Mouse (Mus musculus) layer of hippocampus, adult 9-11 months (tissue): Measurements from ENCODE around the gene Tob1.

Experiments
- DNase-seq: peaks from one replicate; pipeline ENCODE4 v3.0.0; 2022

The Tob1 gene

DNA sequence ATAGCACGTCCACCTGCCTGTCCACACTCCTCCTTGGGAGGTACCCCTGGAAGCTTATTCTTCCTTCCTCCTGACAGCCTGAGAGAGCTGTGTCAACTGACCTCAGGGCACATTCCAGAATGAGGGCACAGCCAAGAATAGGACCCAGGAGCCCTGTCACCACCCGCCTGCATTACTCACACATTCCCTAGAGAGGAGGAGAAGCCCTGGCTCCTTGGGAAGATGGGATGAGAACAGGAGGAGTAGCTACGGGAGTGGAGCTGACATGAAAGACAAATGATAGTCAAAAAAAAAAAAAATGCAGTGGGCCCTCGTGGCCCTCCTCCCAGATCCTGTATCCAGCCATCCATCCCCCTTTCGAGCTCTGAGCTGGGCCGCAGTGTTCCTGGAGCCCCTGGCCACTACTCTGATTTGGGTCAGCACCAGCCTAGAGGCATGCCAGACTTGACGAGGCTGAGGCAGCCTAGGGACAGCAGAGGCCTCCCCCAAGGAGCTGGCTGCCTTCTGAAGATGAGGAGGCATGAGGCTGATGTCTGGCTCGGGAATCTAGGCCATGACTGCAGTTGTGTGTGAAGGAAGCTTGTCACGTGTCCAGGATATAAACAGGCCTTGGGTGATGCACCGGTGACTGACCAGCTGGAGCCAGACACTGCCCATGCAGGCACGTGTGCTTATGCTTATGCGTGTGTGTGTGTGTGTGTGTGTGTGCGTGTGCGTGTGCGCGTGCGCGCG lies 20.7 kb downstream of the Tob1 start:
- DNase-seq, result no peak

DNA sequence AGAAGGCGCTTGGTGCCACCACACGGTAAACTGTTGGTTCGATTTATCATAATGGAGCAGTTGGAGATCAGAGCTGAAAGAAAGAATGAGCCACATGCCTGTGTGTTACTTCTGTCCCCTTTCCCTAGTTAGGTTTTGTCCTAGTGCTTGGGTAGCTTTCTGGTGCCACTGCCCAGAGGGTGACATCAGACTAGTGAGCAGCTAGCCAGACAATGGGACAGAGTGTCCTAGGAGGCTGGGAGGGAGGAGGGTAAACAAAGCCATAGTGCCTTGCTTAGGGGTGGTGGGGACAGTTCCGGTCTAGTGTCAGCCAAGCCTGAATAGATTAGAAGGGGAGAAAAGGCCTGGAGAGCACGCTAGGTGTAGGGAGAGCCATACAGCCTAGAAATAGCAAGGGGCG lies 22.2 kb downstream of the Tob1 start:
- DNase-seq, result peak; percentile 84

- no peak for DNase-seq
Measured at GRCm38 (mm10) chr11:94234380-94234779, 23.1 kb downstream of the Tob1 start.

DNA sequence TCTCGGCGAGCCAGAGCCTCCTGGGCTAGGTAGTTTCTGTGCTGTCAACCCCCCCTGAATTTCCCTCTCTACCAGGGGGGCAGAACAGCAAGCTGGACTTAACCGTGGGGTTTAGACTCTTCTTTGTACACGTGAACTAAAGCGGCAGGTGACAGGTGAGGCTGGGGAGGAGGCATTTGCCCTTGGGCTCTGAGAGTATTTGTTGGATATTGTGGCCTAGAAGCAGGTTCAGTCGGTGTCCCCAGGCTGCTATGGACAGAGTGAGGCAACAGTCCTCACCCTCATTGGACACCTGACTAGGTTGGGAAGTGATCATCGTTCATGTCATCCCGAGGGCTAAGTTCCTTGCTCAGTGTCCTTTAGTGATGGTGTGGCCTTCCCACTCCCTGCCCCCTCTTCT lies 23.6 kb downstream of the Tob1 start:
- DNase-seq, result no peak

- DNase-seq, result peak; percentile 83
Measured at GRCm38 (mm10) chr11:94236074-94236473, 24.8 kb downstream of the Tob1 start.

DNA sequence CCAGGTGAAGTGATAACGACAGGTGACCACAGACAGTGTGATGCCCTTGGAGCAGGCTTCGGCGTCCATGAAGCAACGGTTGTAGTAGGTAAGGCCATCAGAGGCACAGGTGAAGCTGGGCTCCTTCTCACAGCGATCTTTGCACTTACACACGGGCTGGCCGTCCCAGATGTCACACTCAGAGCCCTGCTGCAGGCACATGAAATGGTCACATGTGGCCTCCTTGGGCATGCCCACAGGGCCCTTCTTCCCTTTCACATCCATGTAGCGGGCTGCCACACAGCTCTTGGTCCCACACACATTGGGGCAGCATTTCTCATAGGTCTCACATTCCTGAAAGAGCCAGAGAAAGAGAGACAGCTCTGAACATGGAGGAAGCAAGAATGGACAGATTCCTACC lies 27.5 kb downstream of the Tob1 start:
- DNase-seq, result no peak

GRCm38 (mm10) chr11:94239706-94240105 lies 28.5 kb downstream of the Tob1 start:
- no peak for DNase-seq

- no peak for DNase-seq
Measured at GRCm38 (mm10) chr11:94242760-94243421, 31.6 kb downstream of the Tob1 start.

- DNase-seq, result no peak
Measured at GRCm38 (mm10) chr11:94243422-94244180, 32.3 kb downstream of the Tob1 start.

GRCm38 (mm10) chr11:94244385-94244784 lies 33.1 kb downstream of the Tob1 start:
- DNase-seq, result no peak

GRCm38 (mm10) chr11:94245955-94246788 lies 34.9 kb downstream of the Tob1 start, which contains the start of gene Wfikkn2:
Wfikkn2 (minus strand) TSS chr11:94246005.
- no peak for DNase-seq

GRCm38 (mm10) chr11:94246789-94247061 lies 35.5 kb downstream of the Tob1 start:
- no peak for DNase-seq

GRCm38 (mm10) chr11:94253156-94253555 lies 41.9 kb downstream of the Tob1 start:
- no peak for DNase-seq

- no peak for DNase-seq
Measured at GRCm38 (mm10) chr11:94253691-94254090, 42.4 kb downstream of the Tob1 start.

GRCm38 (mm10) chr11:94255733-94256132 lies 44.5 kb downstream of the Tob1 start:
- DNase-seq, result no peak

GRCm38 (mm10) chr11:94257987-94258386 lies 46.7 kb downstream of the Tob1 start:
- DNase-seq, result no peak

DNA sequence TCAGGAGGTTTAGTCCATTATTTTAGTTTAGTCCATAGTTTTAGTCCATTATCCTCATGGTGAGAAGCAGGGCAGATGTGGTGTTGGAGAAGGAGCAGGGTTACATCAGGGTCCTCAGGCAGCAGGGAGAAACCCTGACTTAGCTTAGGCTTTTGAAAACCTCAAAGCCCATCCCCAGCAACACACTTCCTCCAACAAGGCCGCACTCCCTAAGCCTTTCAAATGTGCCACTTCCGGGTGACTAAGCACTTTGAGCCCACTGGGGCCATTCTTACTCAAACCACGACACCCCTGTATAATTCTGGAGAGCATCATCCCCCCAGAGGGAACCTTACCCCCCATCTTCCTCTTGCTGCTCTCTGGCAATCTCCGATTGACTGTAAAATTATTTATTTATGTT lies 48.6 kb downstream of the Tob1 start:
- DNase-seq, result no peak

DNA sequence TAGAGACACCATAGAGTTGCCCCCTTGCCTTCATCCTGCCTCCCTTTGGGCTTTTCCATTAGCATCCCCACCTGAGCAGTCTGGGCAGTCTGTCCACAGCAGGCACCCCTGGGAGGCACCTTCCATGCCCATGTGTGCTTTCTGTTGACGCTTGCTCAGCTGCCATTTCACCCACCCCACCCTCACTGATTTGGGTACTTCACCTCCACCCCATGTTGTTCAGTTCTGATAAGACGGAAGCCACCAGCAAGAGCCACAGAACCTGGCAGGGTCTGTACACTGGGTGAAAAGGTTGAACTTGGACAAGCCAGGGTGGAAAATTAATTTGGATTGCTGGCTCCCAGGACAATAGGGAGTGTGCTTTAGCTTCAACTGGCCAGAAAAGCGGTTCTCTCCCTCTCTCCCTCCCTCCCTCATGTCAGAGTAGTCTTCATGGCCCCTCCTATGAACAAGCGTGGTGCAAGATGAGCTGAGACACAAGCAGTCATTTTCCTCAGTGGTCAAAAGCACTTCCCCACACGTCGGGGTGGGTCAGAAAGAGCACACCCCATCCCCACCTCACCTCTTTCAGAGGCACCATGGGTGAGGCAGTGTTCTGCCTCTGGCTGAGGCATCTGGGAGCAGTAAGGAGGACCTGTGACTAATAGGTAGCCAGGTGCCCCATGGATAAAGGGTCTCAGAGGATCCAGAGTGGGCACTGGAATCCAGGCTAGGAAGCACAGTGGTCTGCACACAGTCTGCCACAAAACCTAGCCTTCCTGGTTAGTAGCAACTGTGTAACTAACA lies 50.5 kb downstream of the Tob1 start:
- no peak for DNase-seq
